Mouse (Mus musculus): ENCODE measurements around the gene Acsl3.

Acsl3 gene

GRCm38 (mm10) chr1:78745230-78745777 is 87.7 kb downstream of the Acsl3 start:
- no peak for DNase-seq (ENCODE audit: low spot score)

All from T-cell, adult 2 months (primary cell).